Mouse (Mus musculus) embryonic facial prominence, embryonic 14.5 days (tissue): ENCODE data around the gene Agl. TPM values are rescaled to one million over a fixed set of nuclear protein-coding genes. Genes with fewer than 3 reads are reported as not detected.
"Not testable (repeated sequence)": the region's sequence is repeated elsewhere in the genome, so short reads cannot be mapped to it uniquely, and the experiment has no call there.

ENCODE experiments used
- ATAC-seq: fragments of 200-750 bp; cut with Nextera tagmentation; 2 replicates; pipeline ENCODE4 v1.8.0; 2017; ENCODE audit warnings: low read depth, moderate number of reproducible peaks, moderate TSS enrichment
- DNase-seq: peaks from one replicate; pipeline ENCODE4 v3.0.0-alpha.2; 2015; ENCODE audit warnings: low spot score
- H3K27ac ChIP-seq: fragments of 300-500 bp; sonication (generic); replicated peaks from 2 replicates; pipeline ENCODE4 v1.5.1; 2014; ENCODE audit warnings: low read depth, mild to moderate bottlenecking, low read length, moderate library complexity
- H3K27me3 ChIP-seq: fragments of 300-500 bp; sonication (generic); replicated peaks from 2 replicates; pipeline ENCODE4 v1.6.1; 2014; ENCODE audit warnings: low read length; ENCODE audit not compliant: control insufficient read depth, insufficient read depth
- H3K36me3 ChIP-seq: fragments of 300-500 bp; sonication (generic); 2 replicates; pipeline ENCODE4 v1.6.1; 2014; ENCODE audit warnings: low read length, mixed read lengths; ENCODE audit not compliant: control insufficient read depth, insufficient read depth
- H3K4me1 ChIP-seq: fragments of 300-500 bp; sonication (generic); 2 replicates; pipeline ENCODE4 v1.6.1; 2014; ENCODE audit warnings: antibody characterized with exemption, low read length; ENCODE audit not compliant: control insufficient read depth, insufficient read depth
- H3K4me2 ChIP-seq: fragments of 300-500 bp; sonication (generic); 2 replicates; pipeline ENCODE4 v1.6.1; 2014; ENCODE audit warnings: low read depth, mild to moderate bottlenecking, low read length, moderate library complexity, mixed read lengths
- H3K4me3 ChIP-seq: fragments of 300-500 bp; sonication (generic); 2 replicates; pipeline ENCODE4 v1.5.1; 2014; ENCODE audit warnings: low read depth, mild to moderate bottlenecking, low read length
- H3K9ac ChIP-seq: fragments of 300-500 bp; sonication (generic); 2 replicates; pipeline ENCODE4 v1.6.1; 2014; ENCODE audit warnings: low read depth, mild to moderate bottlenecking, low read length, moderate library complexity, mixed read lengths
- H3K9me3 ChIP-seq: fragments of 300-500 bp; sonication (generic); 2 replicates; pipeline ENCODE4 v1.6.1; 2016; ENCODE audit warnings: low read length; ENCODE audit not compliant: control insufficient read depth
- WGBS: fragments of 180-500 bp; shearing (Covaris S2); extraction: QIAGEN DNeasy Blood & Tissue Kit; methylation state at CpG from one replicate; pipeline ENCODE4 v1.1.7; 2014; 5-methylcytosine and 5-hydroxymethylcytosine counted together
- polyA plus RNA-seq: library from polyadenylated mRNA; unstranded; fragments of >200 nt; fragmentation: Nextera tagmentation; extraction: Ambion mirVana; gene quantifications from 2 replicates; pipeline ENCODE4 v1.2.1, GENCODE M21; 2014

Agl gene
- polyA plus RNA-seq, 1 experiment from 2014 or later = 48.7 TPM

GRCm38 (mm10) chr3:116829274-116829920, 21.4 kb upstream of the Agl start:
- Histone ChIP-seq H3K4me2 (no peak overlapping the region), H3K27ac (no peak overlapping the region), H3K9me3 (no peaks in the 10 kb centered on the region), H3K4me1 (no peaks in the 10 kb centered on the region), H3K27me3 (no peaks in the 10 kb centered on the region), H3K9ac (no peak overlapping the region), H3K4me3 (no peak overlapping the region), H3K36me3 (no peaks in the 10 kb centered on the region)
- DNase-seq (no peak), ATAC-seq (no peak)
- 80% methylated on average over 10 of the region's 10 CpGs for WGBS

- 48% methylated on average over 4 of the region's 4 CpGs for WGBS
- peak; percentile 81; the same call in 1 of the 2 replicates for ATAC-seq
- Histone ChIP-seq H3K9me3 (no peaks in the 10 kb centered on the region), H3K4me2 (no peak overlapping the region), H3K4me1 (no peaks in the 10 kb centered on the region), H3K27me3 (no peaks in the 10 kb centered on the region), H3K27ac (no peak overlapping the region), H3K4me3 (no peak overlapping the region), H3K36me3 (no peaks in the 10 kb centered on the region), H3K9ac (no peak overlapping the region)
- DNase-seq = peak; percentile 77
These were observed 18.7 kb upstream of the Agl start for GRCm38 (mm10) chr3:116826471-116827215.

GRCm38 (mm10) chr3:116817231-116817630, 9.3 kb upstream of the Agl start:
- no peak for ATAC-seq
- no peak overlapping the region for H3K4me2 ChIP-seq
- 91% methylated on average over 6 of the region's 7 CpGs for WGBS

GRCm38 (mm10) chr3:116816674-116817215, 8.8 kb upstream of the Agl start:
- Histone ChIP-seq H3K27me3 (no peaks in the 10 kb centered on the region), H3K27ac (no peak overlapping the region), H3K9me3 (no peaks in the 10 kb centered on the region), H3K4me1 (no peaks in the 10 kb centered on the region), H3K9ac (no peak overlapping the region), H3K4me2 (no peak overlapping the region), H3K36me3 (no peaks in the 10 kb centered on the region), H3K4me3 (no peak overlapping the region)
- DNase-seq = no peak
- WGBS = 76% methylated on average over 3 of the region's 3 CpGs
- ATAC-seq = no peak

More at GRCm38 (mm10) chr3:116817231-116817630, 9.3 kb upstream of the Agl start:
- H3K36me3 ChIP-seq = no peaks in the 10 kb centered on the region
- no peak overlapping the region for H3K4me3 ChIP-seq
- DNase-seq = no peak
- H3K4me1 ChIP-seq = no peaks in the 10 kb centered on the region
- H3K9me3 ChIP-seq = no peaks in the 10 kb centered on the region
- no peak overlapping the region for H3K27ac ChIP-seq
- no peaks in the 10 kb centered on the region for H3K27me3 ChIP-seq
- no peak overlapping the region for H3K9ac ChIP-seq

DNA sequence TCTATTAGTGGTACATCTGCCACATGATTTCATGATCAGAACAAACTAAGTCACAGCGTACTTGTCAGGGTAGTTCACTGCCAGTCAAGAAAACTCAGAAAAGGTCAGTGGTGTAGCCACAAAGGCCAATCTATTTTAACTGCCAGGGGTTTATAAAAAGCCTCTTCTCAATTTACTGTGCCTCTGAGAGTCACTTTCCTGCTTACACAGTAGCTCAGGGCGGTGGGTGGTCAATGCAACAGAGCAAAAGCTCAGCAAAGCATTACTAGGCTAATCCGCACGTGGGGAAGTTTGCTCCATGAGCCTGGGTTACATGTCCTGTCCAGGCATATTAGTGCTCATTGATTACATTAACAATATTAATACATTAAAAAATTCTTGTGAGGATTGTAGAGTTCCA, 8.0 kb upstream of the Agl start:
- DNase-seq (no peak), ATAC-seq (no peak)
- Histone ChIP-seq H3K36me3 (no peaks in the 10 kb centered on the region), H3K4me2 (no peak overlapping the region), H3K9ac (no peak overlapping the region), H3K4me3 (no peak overlapping the region), H3K27me3 (no peaks in the 10 kb centered on the region), H3K4me1 (no peaks in the 10 kb centered on the region), H3K9me3 (no peaks in the 10 kb centered on the region), H3K27ac (no peak overlapping the region)
- 67% methylated on average over 4 of the region's 4 CpGs for WGBS

DNA sequence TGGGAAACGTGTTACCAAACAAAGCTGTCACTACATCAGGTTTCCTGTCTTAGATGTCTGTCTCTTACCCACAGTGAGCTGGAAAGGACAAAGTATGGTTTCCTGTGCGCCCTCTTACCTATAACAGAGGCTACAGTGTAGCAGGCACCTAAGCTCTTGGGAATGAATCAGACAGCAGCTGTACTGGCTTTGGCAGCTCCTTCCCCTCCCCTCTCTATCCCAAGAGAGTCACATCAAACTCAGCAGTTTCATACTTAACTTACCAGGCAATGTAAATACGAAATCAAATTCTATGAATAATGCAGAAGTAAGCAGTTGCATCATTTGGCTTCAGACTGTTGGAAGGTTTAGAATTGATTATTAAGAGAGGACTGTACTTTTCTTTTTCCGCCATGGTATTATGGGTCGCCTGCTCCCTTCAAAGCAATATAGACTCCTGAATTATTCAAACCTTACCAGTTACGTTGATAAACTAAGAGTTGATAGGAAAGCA, 7.4 kb upstream of the Agl start:
- Histone ChIP-seq H3K4me3 (no peak overlapping the region), H3K9me3 (no peaks in the 10 kb centered on the region), H3K4me2 (no peak overlapping the region), H3K36me3 (no peaks in the 10 kb centered on the region), H3K4me1 (no peaks in the 10 kb centered on the region), H3K27ac (no peak overlapping the region), H3K27me3 (no peaks in the 10 kb centered on the region), H3K9ac (no peak overlapping the region)
- ATAC-seq (no peak), DNase-seq (no peak)
- 76% methylated on average over 6 of the region's 6 CpGs for WGBS

DNA sequence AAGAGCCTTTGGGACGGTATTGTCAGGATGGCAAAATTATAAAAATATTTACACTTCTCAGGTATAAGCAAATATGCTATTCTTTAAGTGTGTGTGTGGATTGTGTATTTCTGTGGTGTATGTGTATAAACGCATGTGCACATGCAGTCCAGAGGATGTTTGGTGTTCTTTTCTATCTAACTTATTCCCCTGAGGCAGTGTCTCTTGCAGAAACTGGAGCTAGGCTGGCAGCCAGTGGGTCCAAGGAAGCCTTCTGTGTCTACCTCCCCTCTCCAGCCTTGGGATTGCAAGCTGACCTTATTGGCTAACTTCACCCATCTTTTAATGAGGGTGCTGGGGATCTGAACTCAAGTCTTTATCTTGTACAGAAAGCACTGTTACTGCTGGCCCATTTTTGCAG, 5.0 kb upstream of the Agl start:
- Histone ChIP-seq H3K9me3 (no peaks in the 10 kb centered on the region), H3K4me2 (no peak overlapping the region), H3K4me3 (no peak overlapping the region), H3K36me3 (no peaks in the 10 kb centered on the region), H3K9ac (no peak overlapping the region), H3K27me3 (no peaks in the 10 kb centered on the region), H3K4me1 (no peaks in the 10 kb centered on the region), H3K27ac (no peak overlapping the region)
- 80% methylated on average over 2 of the region's 2 CpGs for WGBS
- ATAC-seq (no peak), DNase-seq (no peak)

GRCm38 (mm10) chr3:116810351-116810750, 2.4 kb upstream of the Agl start:
- not testable (repeated sequence) for ATAC-seq, H3K27ac ChIP-seq

More at GRCm38 (mm10) chr3:116810351-116810750, 2.4 kb upstream of the Agl start:
- H3K9me3 ChIP-seq, H3K27me3 ChIP-seq, H3K4me2 ChIP-seq, DNase-seq, H3K4me3 ChIP-seq, H3K9ac ChIP-seq, H3K36me3 ChIP-seq, H3K4me1 ChIP-seq: not testable (repeated sequence)
- WGBS = 83% methylated on average over 6 of the region's 6 CpGs
